Mouse (Mus musculus): ENCODE measurements around the gene Rdh5. TPM values are rescaled to one million over a fixed set of nuclear protein-coding genes. Genes with fewer than 3 reads are reported as not detected.

Rdh5 gene
- polyA plus RNA-seq, 1 experiment from 2014 or later = 11.5 TPM

- H3K36me3 ChIP-seq (ENCODE audit: control insufficient read depth, insufficient read depth, low read length) = peaks cover 58% of the 10 kb centered on the region
- WGBS = 76% methylated on average over 4 of the region's 4 CpGs
- H3K4me2 ChIP-seq (ENCODE audit: low read length) = no peak overlapping the region
- 0 out of 4 replicates have a peak overlapping the region, but pooled peaks of 1 of the 2 experiments have one; percentile 17 for H3K27ac ChIP-seq (replicated peaks in 1 of 2; ENCODE audit: control insufficient read depth in 1 of 2, insufficient read depth in 1 of 2, low read depth in 2 of 2, low read length in 2 of 2)
- H3K27me3 ChIP-seq (ENCODE audit: control insufficient read depth, insufficient read depth, low read length) = no peaks in the 10 kb centered on the region
- H3K9me3 ChIP-seq (ENCODE audit: control insufficient read depth, low read length) = no peaks in the 10 kb centered on the region
- ATAC-seq (ENCODE audit: insufficient number of reproducible peaks, insufficient read depth, low FRiP score, low read depth) = no peak
- no peak overlapping the region for H3K9ac ChIP-seq (ENCODE audit: low read length)
- H3K4me3 ChIP-seq (ENCODE audit: control insufficient read depth in 1 of 2, insufficient read depth in 1 of 2, low read depth in 1 of 2, low read length in 2 of 2) = no peak overlapping the region
- H3K4me1 ChIP-seq (ENCODE audit: control insufficient read depth in 2 of 2, insufficient read depth in 2 of 2, low read length in 2 of 2) = peaks cover 11 to 29% of the 10 kb centered on the region in 2 experiments
Observed at GRCm38 (mm10) chr10:128912791-128913190, 9.9 kb downstream of the Rdh5 start.

- H3K9ac ChIP-seq (ENCODE audit: low read length) = no peak overlapping the region
- no peak for ATAC-seq (ENCODE audit: insufficient number of reproducible peaks, insufficient read depth, low FRiP score, low read depth)
- no peak overlapping the region for H3K4me3 ChIP-seq (ENCODE audit: control insufficient read depth in 1 of 2, insufficient read depth in 1 of 2, low read depth in 1 of 2, low read length in 2 of 2)
- no peaks in the 10 kb centered on the region for H3K9me3 ChIP-seq (ENCODE audit: control insufficient read depth, low read length)
- 86% methylated on average over 4 of the region's 4 CpGs for WGBS
- peaks cover 53% of the 10 kb centered on the region for H3K36me3 ChIP-seq (ENCODE audit: control insufficient read depth, insufficient read depth, low read length)
- peaks cover 11 to 29% of the 10 kb centered on the region in 2 experiments for H3K4me1 ChIP-seq (ENCODE audit: control insufficient read depth in 2 of 2, insufficient read depth in 2 of 2, low read length in 2 of 2)
- no peaks in the 10 kb centered on the region for H3K27me3 ChIP-seq (ENCODE audit: control insufficient read depth, insufficient read depth, low read length)
- H3K4me2 ChIP-seq (ENCODE audit: low read length) = no peak overlapping the region
- H3K27ac ChIP-seq (replicated peaks in 1 of 2; ENCODE audit: control insufficient read depth in 1 of 2, insufficient read depth in 1 of 2, low read depth in 2 of 2, low read length in 2 of 2) = no peak overlapping the region
Observed at GRCm38 (mm10) chr10:128912268-128912667, 10.4 kb downstream of the Rdh5 start.

- Histone ChIP-seq H3K36me3 (ENCODE audit: control insufficient read depth, insufficient read depth, low read length) (peaks cover 44% of the 10 kb centered on the region), H3K9ac (ENCODE audit: low read length) (0 out of 2 replicates have a peak overlapping the region, but pooled peaks have one; percentile 99), H3K27me3 (ENCODE audit: control insufficient read depth, insufficient read depth, low read length) (no peaks in the 10 kb centered on the region), H3K4me3 (ENCODE audit: control insufficient read depth in 1 of 2, insufficient read depth in 1 of 2, low read depth in 1 of 2, low read length in 2 of 2) (peak overlapping the region in 1 of 2 experiments; percentile 92; a peak in 2 of 4 replicates), H3K4me2 (ENCODE audit: low read length) (peak overlapping the region; percentile 80), H3K9me3 (ENCODE audit: control insufficient read depth, low read length) (no peaks in the 10 kb centered on the region), H3K27ac (replicated peaks in 1 of 2; ENCODE audit: control insufficient read depth in 1 of 2, insufficient read depth in 1 of 2, low read depth in 2 of 2, low read length in 2 of 2) (no peak overlapping the region), H3K4me1 (ENCODE audit: control insufficient read depth in 2 of 2, insufficient read depth in 2 of 2, low read length in 2 of 2) (peaks cover 11 to 29% of the 10 kb centered on the region in 2 experiments)
- no peak for ATAC-seq (ENCODE audit: insufficient number of reproducible peaks, insufficient read depth, low FRiP score, low read depth)
- WGBS = 81% methylated on average over 6 of the region's 6 CpGs
Observed at GRCm38 (mm10) chr10:128911430-128911829, 11.3 kb downstream of the Rdh5 start.

DNA sequence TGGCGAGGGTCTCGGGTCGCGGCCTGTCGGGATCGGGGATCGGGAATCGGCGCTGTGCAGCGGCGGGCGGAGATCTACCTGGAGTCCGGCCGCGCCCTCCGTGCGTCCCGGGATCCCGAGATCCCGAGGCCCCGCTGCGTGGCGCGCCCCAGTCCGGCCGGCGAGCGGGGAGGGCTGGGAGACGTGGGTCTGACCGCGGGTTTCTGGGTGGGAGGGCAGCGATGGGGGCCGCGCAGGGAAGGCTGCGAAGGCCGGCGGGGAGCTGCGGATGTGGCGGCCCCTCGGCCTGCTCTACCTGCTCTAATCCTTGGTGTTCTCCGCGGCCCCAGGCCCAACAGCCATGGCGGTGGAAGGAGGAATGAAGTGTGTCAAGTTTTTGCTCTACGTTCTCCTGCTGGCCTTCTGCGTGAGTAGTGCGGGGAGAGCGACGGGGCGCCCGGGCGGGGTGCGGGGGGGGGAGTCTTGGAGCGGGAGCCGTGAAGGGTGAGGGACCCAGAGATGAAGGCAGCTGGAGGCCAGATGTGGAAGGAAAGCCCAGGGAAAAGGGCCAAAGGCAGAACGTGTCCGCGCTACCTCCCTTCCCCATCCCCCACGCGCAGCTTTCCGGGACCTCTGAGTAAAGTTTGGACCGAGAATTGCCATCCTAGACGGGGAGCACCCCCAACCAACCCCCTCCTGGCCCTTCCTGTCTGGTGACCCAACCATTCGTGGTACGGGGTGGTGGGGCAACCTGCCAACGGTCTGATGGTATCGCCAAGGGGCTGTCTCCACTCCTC lies 12.4 kb downstream of the Rdh5 start:
- Histone ChIP-seq H3K27ac (replicated peaks in 1 of 2; ENCODE audit: control insufficient read depth in 1 of 2, insufficient read depth in 1 of 2, low read depth in 2 of 2, low read length in 2 of 2) (peak overlapping the region; percentile 61 to 94), H3K9ac (ENCODE audit: low read length) (peak overlapping the region; percentile 99), H3K36me3 (ENCODE audit: control insufficient read depth, insufficient read depth, low read length) (peaks cover 39% of the 10 kb centered on the region), H3K4me2 (ENCODE audit: low read length) (peak overlapping the region; percentile 80), H3K9me3 (ENCODE audit: control insufficient read depth, low read length) (no peaks in the 10 kb centered on the region), H3K4me3 (ENCODE audit: control insufficient read depth in 1 of 2, insufficient read depth in 1 of 2, low read depth in 1 of 2, low read length in 2 of 2) (peak overlapping the region; percentile 92), H3K27me3 (ENCODE audit: control insufficient read depth, insufficient read depth, low read length) (no peaks in the 10 kb centered on the region), H3K4me1 (ENCODE audit: control insufficient read depth in 2 of 2, insufficient read depth in 2 of 2, low read length in 2 of 2) (peaks cover 11 to 29% of the 10 kb centered on the region in 2 experiments)
- WGBS = 1% methylated on average over 65 of the region's 66 CpGs
- peak; percentile 31 for ATAC-seq (ENCODE audit: insufficient number of reproducible peaks, insufficient read depth, low FRiP score, low read depth)

- H3K9ac ChIP-seq (ENCODE audit: low read length) = peak overlapping the region; percentile 99
- under 1% methylated on average over 36 of the region's 41 CpGs for WGBS
- ATAC-seq (ENCODE audit: insufficient number of reproducible peaks, insufficient read depth, low FRiP score, low read depth) = peak; percentile 89
- H3K27ac ChIP-seq (replicated peaks in 1 of 2; ENCODE audit: control insufficient read depth in 1 of 2, insufficient read depth in 1 of 2, low read depth in 2 of 2, low read length in 2 of 2) = peak overlapping the region; percentile 82 to 94
- H3K36me3 ChIP-seq (ENCODE audit: control insufficient read depth, insufficient read depth, low read length) = peaks cover 32% of the 10 kb centered on the region
- no peaks in the 10 kb centered on the region for H3K27me3 ChIP-seq (ENCODE audit: control insufficient read depth, insufficient read depth, low read length)
- H3K4me1 ChIP-seq (ENCODE audit: control insufficient read depth in 2 of 2, insufficient read depth in 2 of 2, low read length in 2 of 2) = peaks cover 11 to 29% of the 10 kb centered on the region in 2 experiments
- H3K4me2 ChIP-seq (ENCODE audit: low read length) = peak overlapping the region; percentile 80
- H3K4me3 ChIP-seq (ENCODE audit: control insufficient read depth in 1 of 2, insufficient read depth in 1 of 2, low read depth in 1 of 2, low read length in 2 of 2) = peak overlapping the region; percentile 92
- no peaks in the 10 kb centered on the region for H3K9me3 ChIP-seq (ENCODE audit: control insufficient read depth, low read length)
Observed at GRCm38 (mm10) chr10:128909567-128910028, 13.1 kb downstream of the Rdh5 start.

- H3K9ac ChIP-seq (ENCODE audit: low read length) = peak overlapping the region; percentile 99
- peak overlapping the region; percentile 92 for H3K4me3 ChIP-seq (ENCODE audit: control insufficient read depth in 1 of 2, insufficient read depth in 1 of 2, low read depth in 1 of 2, low read length in 2 of 2)
- no peaks in the 10 kb centered on the region for H3K9me3 ChIP-seq (ENCODE audit: control insufficient read depth, low read length)
- peaks cover 11 to 27% of the 10 kb centered on the region in 2 experiments for H3K4me1 ChIP-seq (ENCODE audit: control insufficient read depth in 2 of 2, insufficient read depth in 2 of 2, low read length in 2 of 2)
- peaks cover 26% of the 10 kb centered on the region for H3K36me3 ChIP-seq (ENCODE audit: control insufficient read depth, insufficient read depth, low read length)
- H3K27ac ChIP-seq (replicated peaks in 1 of 2; ENCODE audit: control insufficient read depth in 1 of 2, insufficient read depth in 1 of 2, low read depth in 2 of 2, low read length in 2 of 2) = peak overlapping the region; percentile 82 to 94
- no peak for ATAC-seq (ENCODE audit: insufficient number of reproducible peaks, insufficient read depth, low FRiP score, low read depth)
- H3K27me3 ChIP-seq (ENCODE audit: control insufficient read depth, insufficient read depth, low read length) = no peaks in the 10 kb centered on the region
- H3K4me2 ChIP-seq (ENCODE audit: low read length) = peak overlapping the region; percentile 80
- 64% methylated on average over 13 of the region's 13 CpGs for WGBS
Observed at GRCm38 (mm10) chr10:128908778-128909448, 13.8 kb downstream of the Rdh5 start.

- Histone ChIP-seq H3K4me3 (ENCODE audit: control insufficient read depth in 1 of 2, insufficient read depth in 1 of 2, low read depth in 1 of 2, low read length in 2 of 2) (no peak overlapping the region), H3K36me3 (ENCODE audit: control insufficient read depth, insufficient read depth, low read length) (no peaks in the 10 kb centered on the region), H3K4me1 (ENCODE audit: control insufficient read depth in 2 of 2, insufficient read depth in 2 of 2, low read length in 2 of 2) (peaks cover 5 to 6% of the 10 kb centered on the region in 2 experiments), H3K9me3 (ENCODE audit: control insufficient read depth, low read length) (no peaks in the 10 kb centered on the region), H3K4me2 (ENCODE audit: low read length) (no peak overlapping the region), H3K27me3 (ENCODE audit: control insufficient read depth, insufficient read depth, low read length) (no peaks in the 10 kb centered on the region), H3K27ac (replicated peaks in 1 of 2; ENCODE audit: control insufficient read depth in 1 of 2, insufficient read depth in 1 of 2, low read depth in 2 of 2, low read length in 2 of 2) (no peak overlapping the region), H3K9ac (ENCODE audit: low read length) (no peak overlapping the region)
- 72% methylated on average over 5 of the region's 5 CpGs for WGBS
- no peak for ATAC-seq (ENCODE audit: insufficient number of reproducible peaks, insufficient read depth, low FRiP score, low read depth)
Observed at GRCm38 (mm10) chr10:128904812-128905211, 17.9 kb downstream of the Rdh5 start.
